Mouse (Mus musculus): ENCODE measurements around the gene Scn2a. TPM values are rescaled to one million over a fixed set of nuclear protein-coding genes. Genes with fewer than 3 reads are reported as not detected.

Gene Scn2a
- 5.5 and 5.7 TPM in 2 replicates for polyA plus RNA-seq (2014; fragmentation: Nextera tagmentation; extraction: Ambion mirVana)

DNA sequence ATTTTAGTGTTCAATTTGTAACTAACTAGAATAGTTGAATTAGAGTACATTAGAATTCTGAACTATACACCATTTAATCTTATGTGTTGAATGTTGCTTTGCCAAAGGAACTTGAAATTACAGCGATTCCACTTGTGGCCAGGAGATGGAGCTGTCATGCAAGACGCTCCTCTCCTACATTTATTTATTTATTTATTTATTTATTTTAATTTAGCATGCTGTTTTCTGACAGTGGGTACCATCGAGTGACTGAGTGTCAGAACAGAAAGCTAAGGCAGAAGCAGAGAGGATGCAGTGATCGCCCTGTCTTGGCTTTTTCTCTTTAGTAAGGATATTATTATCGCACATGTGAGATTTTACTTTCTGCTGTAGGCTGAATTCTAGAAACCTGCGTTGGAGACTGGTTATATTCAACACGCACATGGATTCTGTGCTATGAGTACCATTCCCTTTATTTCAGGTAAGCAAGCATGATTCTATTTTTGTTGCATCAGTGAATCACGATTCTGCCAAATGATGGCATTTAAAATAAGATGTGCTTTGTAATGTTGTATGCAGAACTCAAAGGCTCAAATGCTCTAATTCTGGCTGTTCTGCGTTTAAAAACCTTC lies at the start of gene Scn2a:
Gene Scn2a (plus strand): TSS at position 216 of the 611 bp plus-strand sequence.
- no peaks in the 10 kb centered on the region for H3K36me3 ChIP-seq (ENCODE audit: control insufficient read depth, insufficient read depth, low read length)
- no peaks in the 10 kb centered on the region for H3K4me1 ChIP-seq (ENCODE audit: control insufficient read depth, insufficient read depth, low read length)
- H3K27me3 ChIP-seq (replicated peaks; ENCODE audit: control insufficient read depth, insufficient read depth, low read length): no peaks in the 10 kb centered on the region
- H3K27ac ChIP-seq (replicated peaks; ENCODE audit: low read depth, low read length): no peak within 1 kb of the TSS
- ATAC-seq (ENCODE audit: low read depth) (no peak), DNase-seq (ENCODE audit: low spot score) (peak; percentile 37)
- no peak within 1 kb of the TSS for H3K9ac ChIP-seq (ENCODE audit: low read depth, low read length)
- H3K4me2 ChIP-seq (ENCODE audit: low read depth, low read length): no peak within 1 kb of the TSS
- H3K4me3 ChIP-seq (ENCODE audit: low read depth, low read length): no peak within 1 kb of the TSS
- 49% methylated on average over 9 of the region's 9 CpGs for WGBS
- no peaks in the 10 kb centered on the region for H3K9me3 ChIP-seq (ENCODE audit: control insufficient read depth, low read length)

DNA sequence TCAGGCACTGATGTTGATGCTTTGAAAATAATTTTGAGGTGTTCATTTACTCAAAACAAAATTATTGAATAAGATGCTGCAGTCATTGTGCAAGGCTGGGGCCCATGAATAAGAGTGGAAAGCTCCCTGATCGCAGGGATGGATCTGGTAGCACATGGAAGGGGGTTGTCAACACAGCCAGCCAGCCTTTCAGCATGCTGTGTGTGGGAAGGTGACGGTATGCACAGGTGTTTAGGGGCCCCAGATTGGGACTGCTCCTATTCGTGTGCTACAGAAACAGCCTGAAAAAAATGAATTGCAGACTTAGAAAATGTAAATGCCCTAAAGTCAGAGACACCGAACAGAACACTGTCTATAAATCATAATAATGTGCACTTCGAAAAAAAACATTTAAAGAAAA lies 32.9 kb upstream of the Scn2a start:
- 68% methylated on average over 5 of the region's 5 CpGs for WGBS
- no peak overlapping the region for H3K4me2 ChIP-seq (ENCODE audit: low read depth, low read length)
- H3K36me3 ChIP-seq (ENCODE audit: control insufficient read depth, insufficient read depth, low read length): no peaks in the 10 kb centered on the region
- DNase-seq (ENCODE audit: low spot score) (no peak), ATAC-seq (ENCODE audit: low read depth) (no peak)
- H3K27ac ChIP-seq (replicated peaks; ENCODE audit: low read depth, low read length): no peak overlapping the region
- H3K4me3 ChIP-seq (ENCODE audit: low read depth, low read length): no peak overlapping the region
- H3K9me3 ChIP-seq (ENCODE audit: control insufficient read depth, low read length): no peaks in the 10 kb centered on the region
- no peaks in the 10 kb centered on the region for H3K27me3 ChIP-seq (replicated peaks; ENCODE audit: control insufficient read depth, insufficient read depth, low read length)
- no peaks in the 10 kb centered on the region for H3K4me1 ChIP-seq (ENCODE audit: control insufficient read depth, insufficient read depth, low read length)
- no peak overlapping the region for H3K9ac ChIP-seq (ENCODE audit: low read depth, low read length)

DNA sequence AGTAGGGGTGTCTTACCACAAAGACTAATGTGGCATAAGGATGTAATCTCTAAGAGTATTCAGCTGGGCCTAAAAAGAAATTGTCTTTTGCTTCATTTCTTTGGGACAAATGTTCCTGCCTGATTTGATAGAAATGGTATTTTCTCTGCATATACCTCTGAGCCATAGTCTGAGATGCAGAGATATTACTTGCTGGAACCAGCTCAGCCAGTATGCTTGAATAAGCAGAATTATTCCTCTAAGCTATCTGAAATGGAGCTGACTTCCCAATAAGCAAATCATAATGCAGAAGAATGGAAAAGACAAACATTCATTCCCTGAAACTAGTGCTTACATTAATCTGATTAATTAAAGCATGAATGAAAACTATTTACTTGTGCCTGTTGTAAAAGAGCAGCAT lies 12.8 kb upstream of the Scn2a start:
- Histone ChIP-seq H3K27me3 (replicated peaks; ENCODE audit: control insufficient read depth, insufficient read depth, low read length) (no peaks in the 10 kb centered on the region), H3K4me3 (ENCODE audit: low read depth, low read length) (no peak overlapping the region), H3K4me1 (ENCODE audit: control insufficient read depth, insufficient read depth, low read length) (no peaks in the 10 kb centered on the region), H3K9me3 (ENCODE audit: control insufficient read depth, low read length) (no peaks in the 10 kb centered on the region), H3K27ac (replicated peaks; ENCODE audit: low read depth, low read length) (no peak overlapping the region), H3K9ac (ENCODE audit: low read depth, low read length) (no peak overlapping the region), H3K36me3 (ENCODE audit: control insufficient read depth, insufficient read depth, low read length) (no peaks in the 10 kb centered on the region), H3K4me2 (ENCODE audit: low read depth, low read length) (no peak overlapping the region)
- DNase-seq (ENCODE audit: low spot score): peak; percentile 51
- ATAC-seq (ENCODE audit: low read depth): peak; percentile 88; the same call in 1 of the 2 replicates

DNA sequence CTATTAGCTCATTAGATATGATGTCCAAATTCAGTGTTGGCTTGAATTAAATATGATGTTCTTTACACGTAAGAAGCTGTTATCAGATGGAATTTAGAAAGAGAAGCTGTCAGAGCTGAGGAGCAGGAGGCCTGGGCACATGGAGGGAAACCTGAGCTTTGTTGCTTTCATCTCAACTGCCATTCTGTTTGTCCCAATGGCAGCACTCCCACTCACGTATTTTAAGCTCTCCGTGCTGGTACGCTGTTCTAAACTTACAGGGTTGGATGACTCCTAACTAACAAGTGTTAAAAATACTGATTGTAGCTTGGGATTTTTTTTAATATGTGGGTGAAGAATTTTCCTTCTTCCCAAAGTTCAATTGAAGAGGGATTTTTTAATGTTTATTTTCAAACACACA lies 8.7 kb upstream of the Scn2a start:
- H3K4me1 ChIP-seq (ENCODE audit: control insufficient read depth, insufficient read depth, low read length): no peaks in the 10 kb centered on the region
- ATAC-seq (ENCODE audit: low read depth): no peak
- H3K9ac ChIP-seq (ENCODE audit: low read depth, low read length): no peak overlapping the region
- no peaks in the 10 kb centered on the region for H3K27me3 ChIP-seq (replicated peaks; ENCODE audit: control insufficient read depth, insufficient read depth, low read length)
- no peak overlapping the region for H3K4me2 ChIP-seq (ENCODE audit: low read depth, low read length)
- H3K9me3 ChIP-seq (ENCODE audit: control insufficient read depth, low read length): no peaks in the 10 kb centered on the region
- H3K27ac ChIP-seq (replicated peaks; ENCODE audit: low read depth, low read length): no peak overlapping the region
- H3K36me3 ChIP-seq (ENCODE audit: control insufficient read depth, insufficient read depth, low read length): no peaks in the 10 kb centered on the region
- WGBS: 75% methylated on average over 4 of the region's 4 CpGs
- H3K4me3 ChIP-seq (ENCODE audit: low read depth, low read length): no peak overlapping the region
- no peak for DNase-seq (ENCODE audit: low spot score)

DNA sequence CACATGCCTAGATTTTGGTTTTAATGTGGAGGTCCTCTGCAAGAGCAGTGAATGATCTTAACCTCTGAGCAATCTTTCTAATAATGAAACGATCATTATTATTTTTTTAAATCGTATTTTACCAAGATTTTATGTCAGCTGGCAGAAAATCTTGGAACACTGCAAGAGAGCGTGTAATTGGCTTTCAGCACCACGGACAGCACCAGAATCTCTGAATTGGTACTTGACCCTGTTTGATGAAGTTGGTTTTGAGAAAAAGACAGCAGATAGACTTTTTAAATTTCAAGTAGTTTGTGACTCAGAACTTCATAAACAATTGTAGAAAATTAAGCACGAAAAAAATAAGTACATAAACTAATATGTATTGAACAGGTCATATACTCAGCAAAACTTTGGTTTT lies 790 bp upstream of the Scn2a start:
- Histone ChIP-seq H3K27ac (replicated peaks; ENCODE audit: low read depth, low read length) (no peak overlapping the region), H3K9me3 (ENCODE audit: control insufficient read depth, low read length) (no peaks in the 10 kb centered on the region), H3K36me3 (ENCODE audit: control insufficient read depth, insufficient read depth, low read length) (no peaks in the 10 kb centered on the region), H3K4me3 (ENCODE audit: low read depth, low read length) (no peak overlapping the region), H3K4me1 (ENCODE audit: control insufficient read depth, insufficient read depth, low read length) (no peaks in the 10 kb centered on the region), H3K4me2 (ENCODE audit: low read depth, low read length) (no peak overlapping the region), H3K27me3 (replicated peaks; ENCODE audit: control insufficient read depth, insufficient read depth, low read length) (no peaks in the 10 kb centered on the region), H3K9ac (ENCODE audit: low read depth, low read length) (no peak overlapping the region)
- WGBS: 15% methylated on average over 5 of the region's 5 CpGs
- peak; percentile 79 for DNase-seq (ENCODE audit: low spot score)
- ATAC-seq (ENCODE audit: low read depth): no peak

DNA sequence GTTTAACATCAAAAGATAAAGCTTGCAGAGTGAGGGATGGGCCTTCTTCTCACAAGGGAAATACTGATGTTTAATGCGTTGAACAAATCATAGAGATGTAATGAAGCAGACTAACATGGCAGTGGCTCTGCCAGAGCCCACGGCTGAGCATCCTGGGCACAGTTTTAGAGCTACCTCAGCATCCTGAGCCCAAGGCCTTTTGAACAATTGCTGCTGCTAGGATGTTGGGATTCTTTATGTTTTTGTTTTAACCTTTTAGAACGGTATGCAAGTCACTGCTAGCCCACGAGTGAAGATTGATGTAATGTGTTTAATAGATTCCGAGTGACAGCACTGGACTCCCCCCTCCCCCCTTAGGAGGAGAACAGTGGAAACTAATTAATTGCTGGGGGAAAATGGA lies 683 bp downstream of the Scn2a start:
- no peak for DNase-seq (ENCODE audit: low spot score)
- WGBS: 52% methylated on average over 5 of the region's 5 CpGs
- no peak overlapping the region for H3K9ac ChIP-seq (ENCODE audit: low read depth, low read length)
- H3K4me3 ChIP-seq (ENCODE audit: low read depth, low read length): no peak overlapping the region
- H3K27ac ChIP-seq (replicated peaks; ENCODE audit: low read depth, low read length): no peak overlapping the region
- H3K9me3 ChIP-seq (ENCODE audit: control insufficient read depth, low read length): no peaks in the 10 kb centered on the region
- H3K27me3 ChIP-seq (replicated peaks; ENCODE audit: control insufficient read depth, insufficient read depth, low read length): no peaks in the 10 kb centered on the region
- H3K36me3 ChIP-seq (ENCODE audit: control insufficient read depth, insufficient read depth, low read length): no peaks in the 10 kb centered on the region
- H3K4me2 ChIP-seq (ENCODE audit: low read depth, low read length): no peak overlapping the region
- no peak for ATAC-seq (ENCODE audit: low read depth)
- H3K4me1 ChIP-seq (ENCODE audit: control insufficient read depth, insufficient read depth, low read length): no peaks in the 10 kb centered on the region

DNA sequence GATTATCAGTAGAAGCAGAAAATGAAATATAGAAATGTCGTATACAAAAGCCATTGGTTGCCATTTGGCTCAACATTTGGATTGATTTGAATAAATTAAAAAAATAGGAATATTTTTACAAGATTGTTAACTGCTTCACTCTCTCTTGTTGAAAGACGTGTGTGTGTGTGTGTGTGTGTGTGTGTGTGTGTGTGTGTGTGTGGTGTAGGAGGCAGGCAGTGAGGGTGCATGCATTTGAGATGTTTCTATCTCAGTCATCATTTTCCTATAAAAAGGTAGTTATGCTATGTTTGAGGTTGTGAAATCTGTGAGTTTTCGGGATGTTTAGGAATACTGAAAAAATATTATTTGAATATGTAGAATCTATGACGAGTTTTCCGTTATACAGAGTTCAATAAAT lies 1.3 kb downstream of the Scn2a start:
- Histone ChIP-seq H3K4me1 (ENCODE audit: control insufficient read depth, insufficient read depth, low read length) (no peaks in the 10 kb centered on the region), H3K4me2 (ENCODE audit: low read depth, low read length) (no peak overlapping the region), H3K27me3 (replicated peaks; ENCODE audit: control insufficient read depth, insufficient read depth, low read length) (no peaks in the 10 kb centered on the region), H3K9ac (ENCODE audit: low read depth, low read length) (no peak overlapping the region), H3K4me3 (ENCODE audit: low read depth, low read length) (no peak overlapping the region), H3K36me3 (ENCODE audit: control insufficient read depth, insufficient read depth, low read length) (no peaks in the 10 kb centered on the region), H3K9me3 (ENCODE audit: control insufficient read depth, low read length) (no peaks in the 10 kb centered on the region), H3K27ac (replicated peaks; ENCODE audit: low read depth, low read length) (no peak overlapping the region)
- 84% methylated on average over 5 of the region's 5 CpGs for WGBS
- DNase-seq (ENCODE audit: low spot score) (no peak), ATAC-seq (ENCODE audit: low read depth) (no peak)

DNA sequence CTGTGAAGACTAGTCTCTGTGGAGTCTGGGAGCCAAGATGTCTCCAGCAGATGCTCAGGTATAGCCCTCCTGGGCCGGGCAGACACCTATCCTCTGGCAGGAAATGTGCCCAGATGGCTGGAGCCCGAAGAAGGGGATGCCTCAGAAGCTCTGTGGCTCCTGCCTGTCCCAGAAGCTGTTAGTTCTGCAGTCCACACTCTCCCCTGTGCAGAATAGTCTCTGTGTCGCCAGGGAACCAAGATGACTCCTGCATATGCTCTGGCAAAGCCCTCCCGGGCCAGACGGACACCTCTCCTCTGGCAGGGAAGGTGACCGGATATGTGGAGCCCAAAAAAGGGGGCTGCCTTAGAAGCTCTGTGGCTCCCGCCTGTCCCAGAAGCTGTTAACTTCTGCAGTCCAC lies 32.1 kb downstream of the Scn2a start:
- Histone ChIP-seq H3K27me3 (replicated peaks; ENCODE audit: control insufficient read depth, insufficient read depth, low read length) (no peaks in the 10 kb centered on the region), H3K4me3 (ENCODE audit: low read depth, low read length) (no peak overlapping the region), H3K27ac (replicated peaks; ENCODE audit: low read depth, low read length) (no peak overlapping the region), H3K4me1 (ENCODE audit: control insufficient read depth, insufficient read depth, low read length) (no peaks in the 10 kb centered on the region), H3K9me3 (ENCODE audit: control insufficient read depth, low read length) (no peaks in the 10 kb centered on the region), H3K4me2 (ENCODE audit: low read depth, low read length) (no peak overlapping the region), H3K9ac (ENCODE audit: low read depth, low read length) (no peak overlapping the region), H3K36me3 (ENCODE audit: control insufficient read depth, insufficient read depth, low read length) (no peaks in the 10 kb centered on the region)
- ATAC-seq (ENCODE audit: low read depth) (no peak), DNase-seq (ENCODE audit: low spot score) (no peak)
- WGBS: 79% methylated on average over 7 of the region's 7 CpGs

DNA sequence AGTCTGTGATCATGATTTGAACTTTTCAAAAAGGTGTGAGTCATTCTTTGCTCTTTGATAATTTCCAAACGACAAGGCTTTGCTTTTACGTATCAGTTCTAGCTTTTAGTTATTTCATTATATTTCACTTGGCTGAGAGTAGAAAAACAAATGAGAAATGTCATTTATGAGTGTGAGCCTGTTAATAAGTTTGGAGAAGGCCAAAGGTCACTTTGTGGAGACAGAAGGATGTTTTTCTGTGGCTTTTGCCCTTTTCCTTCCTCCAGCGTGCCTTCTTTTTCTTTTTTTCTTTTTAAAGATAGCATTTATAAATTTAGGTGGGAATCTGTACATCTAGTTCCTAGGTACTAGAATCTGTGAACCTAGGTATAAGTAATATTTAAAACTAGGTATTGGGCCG lies 36.5 kb downstream of the Scn2a start:
- H3K4me1 ChIP-seq (ENCODE audit: control insufficient read depth, insufficient read depth, low read length): no peaks in the 10 kb centered on the region
- H3K27ac ChIP-seq (replicated peaks; ENCODE audit: low read depth, low read length): no peak overlapping the region
- ATAC-seq (ENCODE audit: low read depth): no peak
- H3K9me3 ChIP-seq (ENCODE audit: control insufficient read depth, low read length): no peaks in the 10 kb centered on the region
- no peak for DNase-seq (ENCODE audit: low spot score)
- no peak overlapping the region for H3K9ac ChIP-seq (ENCODE audit: low read depth, low read length)
- H3K4me3 ChIP-seq (ENCODE audit: low read depth, low read length): no peak overlapping the region
- H3K27me3 ChIP-seq (replicated peaks; ENCODE audit: control insufficient read depth, insufficient read depth, low read length): no peaks in the 10 kb centered on the region
- no peaks in the 10 kb centered on the region for H3K36me3 ChIP-seq (ENCODE audit: control insufficient read depth, insufficient read depth, low read length)
- WGBS: 70% methylated on average over 4 of the region's 4 CpGs
- H3K4me2 ChIP-seq (ENCODE audit: low read depth, low read length): no peak overlapping the region
